Mouse (Mus musculus): ENCODE measurements around the gene Olfr1459.

GRCm38 (mm10) chr19:13185434-13185833, 36.1 kb upstream of the Olfr1459 start, which contains the start of gene Olfr1462:
- TF ChIP-seq POLR2A (IDR thresholded peaks at IDR 0.05; ENCODE audit: insufficient read depth, low read depth, low read length) = no peak
- TF ChIP-seq CTCF (IDR thresholded peaks at IDR 0.05) = no peak
- TF ChIP-seq EP300 (IDR thresholded peaks at IDR 0.05; ENCODE audit: insufficient read depth, low read depth, low read length) = no peak

All from heart, adult 2 months (tissue).